Mouse (Mus musculus) MEL (cell line): ENCODE data around the gene Zfp609. TPM values are rescaled to one million over a fixed set of nuclear protein-coding genes. Genes with fewer than 3 reads are reported as not detected.

Source experiments
- DNase-seq: peaks from one replicate; pipeline ENCODE4 v3.0.0; 2011; ENCODE audit warnings: low read depth, low spot score
- H3K27ac ChIP-seq: 2 replicates; pipeline ENCODE4 v1.5.1; 2012; ENCODE audit warnings: low read depth, mild to moderate bottlenecking, control low read depth, low read length, moderate library complexity; ENCODE audit not compliant: control insufficient read depth
- H3K27me3 ChIP-seq, 2 experiments: fragments of 150-350 bp in 1 of 2; sonication (generic) in 1 of 2; 2 replicates each; pipeline ENCODE4 v1.6.1; 2012; ENCODE audit warnings: low read length in 2 of 2, mild to moderate bottlenecking in 2 of 2, improper control_type of control experiment in 1 of 2, moderate library complexity in 1 of 2; ENCODE audit not compliant: insufficient read depth in 2 of 2, control insufficient read depth in 1 of 2
- H3K36me3 ChIP-seq, 2 experiments: 2 replicates each; pipeline ENCODE4 v1.6.1; 2012 to 2014; ENCODE audit warnings: low read length in 2 of 2, improper control_type of control experiment in 1 of 2, inconsistent platforms in 1 of 2, mild to moderate bottlenecking in 1 of 2; ENCODE audit not compliant: insufficient read depth in 2 of 2, control insufficient read depth in 1 of 2
- H3K4me1 ChIP-seq, 2 experiments: fragments of 150-350 bp in 1 of 2; sonication (generic) in 1 of 2; 2 replicates each; pipeline ENCODE4 v1.6.1; 2012; ENCODE audit warnings: low read length in 2 of 2, improper control_type of control experiment in 1 of 2, mild to moderate bottlenecking in 1 of 2; ENCODE audit not compliant: insufficient read depth in 2 of 2, control insufficient read depth in 1 of 2
- H3K4me3 ChIP-seq, 2 experiments: fragments of 150-350 bp in 1 of 2; sonication (generic) in 1 of 2; 2 replicates each; pipeline ENCODE4 v1.5.1; 2012; ENCODE audit warnings: low read depth in 2 of 2, low read length in 2 of 2, mild to moderate bottlenecking in 2 of 2, moderate library complexity in 2 of 2, control low read depth in 1 of 2, improper control_type of control experiment in 1 of 2; ENCODE audit not compliant: control insufficient read depth in 1 of 2, insufficient read depth in 1 of 2
- H3K79me2 ChIP-seq: 2 replicates; pipeline ENCODE4 v1.6.1; 2012; ENCODE audit warnings: mild to moderate bottlenecking, low read length, moderate library complexity; ENCODE audit not compliant: control insufficient read depth, poor library complexity, insufficient read depth
- H3K9ac ChIP-seq: 2 replicates; pipeline ENCODE4 v1.6.1; 2012; ENCODE audit warnings: low read depth, mild to moderate bottlenecking, control low read depth, low read length, moderate library complexity; ENCODE audit not compliant: control insufficient read depth, poor library complexity, severe bottlenecking
- H3K9me3 ChIP-seq: fragments of 150-350 bp; sonication (generic); replicated peaks from 2 replicates; pipeline ENCODE4 v1.6.1; 2012; ENCODE audit warnings: mild to moderate bottlenecking, low read length, improper control_type of control experiment, moderate library complexity; ENCODE audit not compliant: insufficient read depth
- CHD1 ChIP-seq: IDR thresholded peaks from 2 replicates; pipeline ENCODE4 v1.6.1; 2012; ENCODE audit warnings: low read depth, mild to moderate bottlenecking, inconsistent platforms, low read length, improper control_type of control experiment
- CHD2 ChIP-seq: IDR thresholded peaks from 2 replicates; pipeline ENCODE4 v1.6.1; 2011; ENCODE audit warnings: low read length, improper control_type of control experiment
- CTCF ChIP-seq, 3 experiments: IDR thresholded peaks in 2 of 3; conservative IDR thresholded peaks in 1 of 3; 2 replicates each; pipeline ENCODE4 v1.5.1; 2011 to 2012; ENCODE audit warnings: low read length in 3 of 3, low read depth in 2 of 3, mild to moderate bottlenecking in 2 of 3, improper control_type of control experiment in 1 of 3, inconsistent platforms in 1 of 3, mixed read lengths in 1 of 3, moderate library complexity in 1 of 3; ENCODE audit not compliant: control insufficient read depth in 1 of 3, insufficient read depth in 1 of 3, poor library complexity in 1 of 3, severe bottlenecking in 1 of 3
- ELF1 ChIP-seq: IDR thresholded peaks from 2 replicates; pipeline ENCODE4 v1.6.1; 2014; ENCODE audit warnings: low read depth, mild to moderate bottlenecking, inconsistent platforms, low read length, improper control_type of control experiment, moderate library complexity
- EP300 ChIP-seq, 2 experiments: IDR thresholded peaks; 2 replicates each; pipeline ENCODE4 v1.6.1; 2011; ENCODE audit warnings: improper control_type of control experiment in 2 of 2, low read length in 2 of 2, low read depth in 1 of 2, mild to moderate bottlenecking in 1 of 2
- ETS1 ChIP-seq: IDR thresholded peaks from 2 replicates; pipeline ENCODE4 v1.6.1; 2012; ENCODE audit warnings: low read depth, mild to moderate bottlenecking, inconsistent platforms, low read length, improper control_type of control experiment, moderate library complexity
- GATA1 ChIP-seq: IDR thresholded peaks from 2 replicates; pipeline ENCODE4 v1.6.1; 2011; ENCODE audit warnings: low read depth, low read length, improper control_type of control experiment
- HCFC1 ChIP-seq: IDR thresholded peaks from 2 replicates; pipeline ENCODE4 v1.6.1; 2012; ENCODE audit warnings: low read depth, mild to moderate bottlenecking, inconsistent platforms, low read length, improper control_type of control experiment, moderate library complexity
- JUND ChIP-seq: IDR thresholded peaks from 2 replicates; pipeline ENCODE4 v1.6.1; 2011; ENCODE audit warnings: low read depth, mild to moderate bottlenecking, improper control_type of control experiment, low read length
- MAX ChIP-seq: IDR thresholded peaks from 2 replicates; pipeline ENCODE4 v1.6.1; 2011; ENCODE audit warnings: low read length, improper control_type of control experiment
- MAZ ChIP-seq: IDR thresholded peaks from 2 replicates; pipeline ENCODE4 v1.6.1; 2012; ENCODE audit warnings: low read depth, mild to moderate bottlenecking, inconsistent platforms, low read length, improper control_type of control experiment
- MYB ChIP-seq: IDR thresholded peaks from 2 replicates; pipeline ENCODE4 v1.6.1; 2011; ENCODE audit warnings: mild to moderate bottlenecking, low read depth, low read length, improper control_type of control experiment
- NELFE ChIP-seq: IDR thresholded peaks from 2 replicates; pipeline ENCODE4 v1.6.1; 2011; ENCODE audit warnings: low read depth, low read length, improper control_type of control experiment
- POLR2A ChIP-seq, 2 experiments: IDR thresholded peaks; 2 replicates each; pipeline ENCODE4 v1.6.1; 2011 to 2012; ENCODE audit warnings: low read length in 2 of 2, mild to moderate bottlenecking in 2 of 2, control low read depth in 1 of 2, improper control_type of control experiment in 1 of 2, low read depth in 1 of 2, moderate library complexity in 1 of 2; ENCODE audit not compliant: control insufficient read depth in 1 of 2, insufficient read depth in 1 of 2, poor library complexity in 1 of 2
- POLR2AphosphoS2 ChIP-seq: IDR thresholded peaks from 2 replicates; pipeline ENCODE4 v1.6.1; 2011; ENCODE audit warnings: low read length, improper control_type of control experiment
- POLR2AphosphoS5 ChIP-seq: IDR thresholded peaks from 2 replicates; pipeline ENCODE4 v1.6.1; 2012; ENCODE audit warnings: low read depth, borderline replicate concordance, mild to moderate bottlenecking, inconsistent platforms, low read length, moderate library complexity, mixed read lengths
- RAD21 ChIP-seq: IDR thresholded peaks from 2 replicates; pipeline ENCODE4 v1.6.1; 2011; ENCODE audit warnings: mild to moderate bottlenecking, low read depth, low read length, improper control_type of control experiment
- RCOR1 ChIP-seq: IDR thresholded peaks from 2 replicates; pipeline ENCODE4 v1.6.1; 2012; ENCODE audit warnings: low read depth, mild to moderate bottlenecking, inconsistent platforms, low read length, improper control_type of control experiment
- SIN3A ChIP-seq: IDR thresholded peaks from 2 replicates; pipeline ENCODE4 v1.6.1; 2012; ENCODE audit warnings: low read length, improper control_type of control experiment, inconsistent platforms
- TBP ChIP-seq: IDR thresholded peaks from 2 replicates; pipeline ENCODE4 v1.8.0; 2011; ENCODE audit warnings: low read depth, low read length, improper control_type of control experiment
- TCF12 ChIP-seq: IDR thresholded peaks from 2 replicates; pipeline ENCODE4 v1.6.1; 2014; ENCODE audit warnings: low read depth, mild to moderate bottlenecking, inconsistent platforms, low read length, improper control_type of control experiment, moderate library complexity
- UBTF ChIP-seq: IDR thresholded peaks from 2 replicates; pipeline ENCODE4 v1.6.1; 2012; ENCODE audit warnings: low read depth, mild to moderate bottlenecking, inconsistent platforms, low read length, improper control_type of control experiment, moderate library complexity, borderline replicate concordance; ENCODE audit not compliant: insufficient read depth
- USF1 ChIP-seq: IDR thresholded peaks from 2 replicates; pipeline ENCODE4 v1.6.1; 2014; ENCODE audit warnings: low read depth, mild to moderate bottlenecking, inconsistent platforms, low read length, improper control_type of control experiment, moderate library complexity
- USF2 ChIP-seq, 2 experiments: IDR thresholded peaks; 2 replicates each; pipeline ENCODE4 v1.6.1; 2011 to 2012; ENCODE audit warnings: improper control_type of control experiment in 2 of 2, low read length in 2 of 2, borderline replicate concordance in 1 of 2, inconsistent platforms in 1 of 2, low read depth in 1 of 2, mild to moderate bottlenecking in 1 of 2; ENCODE audit not compliant: insufficient read depth in 1 of 2
- ZKSCAN1 ChIP-seq: IDR thresholded peaks from 2 replicates; pipeline ENCODE4 v1.6.1; 2012; ENCODE audit warnings: low read depth, mild to moderate bottlenecking, inconsistent platforms, low read length, improper control_type of control experiment, moderate library complexity
- polyA plus RNA-seq, 2 experiments: library from polyadenylated mRNA; stranded (reverse) in 1 of 2; unstranded in 1 of 2; fragments of >175 nt in 1 of 2; fragments of >200 nt in 1 of 2; gene quantifications; 2 replicates each; pipeline versions ENCODE4 v1.2.1 to v1.2.4; 2012; ENCODE audit warnings: low replicate concordance in 2 of 2, low read depth in 1 of 2; ENCODE audit not compliant: insufficient read length in 2 of 2, insufficient read depth in 1 of 2, missing spikeins in 1 of 2
- total RNA-seq: library from RNA; depleted of rRNA; stranded (reverse); fragments of 300-350 nt; gene quantifications from 2 replicates; pipeline ENCODE4 v1.2.3, GENCODE M21; 2012

The Zfp609 gene
- total and polyA plus RNA-seq, 3 experiments = 2.9 to 26.5 TPM; not detected in 1

DNA sequence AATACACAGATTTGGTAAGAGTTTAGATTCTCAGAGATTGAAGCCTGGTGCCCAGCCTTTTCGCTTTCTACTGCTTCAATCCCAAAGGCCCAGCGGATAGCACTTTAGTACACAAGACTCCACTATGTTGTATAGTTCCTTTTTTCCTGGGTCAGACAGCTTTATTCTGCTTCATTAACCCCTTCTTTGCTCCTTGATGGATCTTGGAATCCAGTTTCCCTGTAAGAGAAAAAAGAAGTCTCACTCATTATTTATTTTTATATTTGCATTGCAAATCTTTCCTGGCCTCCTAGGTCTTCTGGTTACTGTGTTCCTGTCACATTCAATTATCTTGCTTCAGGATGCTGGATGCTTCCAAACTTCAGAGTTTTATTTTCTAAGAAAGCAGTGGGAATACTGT, 5.9 kb upstream of the Zfp609 start:
- Histone ChIP-seq H3K9ac (no peak overlapping the region), H3K79me2 (no peaks in the 10 kb centered on the region), H3K4me1 (peaks cover 10% of the 10 kb centered on the region in 2 experiments), H3K9me3 (no peaks in the 10 kb centered on the region), H3K4me3 (no peak overlapping the region), H3K27me3 (no peaks in the 10 kb centered on the region), H3K36me3 (peaks cover 0 to 28% of the 10 kb centered on the region in 2 experiments; a peak in 3 of 4 replicates), H3K27ac (no peak overlapping the region)
- no peak for DNase-seq
- TF ChIP-seq GATA1 (no peak), SIN3A (no peak), CHD1 (no peak), MAX (no peak), MYB (no peak), JUND (no peak), ZKSCAN1 (no peak), USF2 (IDR thresholded peaks at IDR 0.05; ENCODE audit: borderline replicate concordance in 1 of 2, insufficient read depth in 1 of 2, low read depth in 1 of 2, low read length in 2 of 2) (no peak), RCOR1 (no peak), POLR2AphosphoS5 (no peak), CHD2 (no peak), RAD21 (no peak), TBP (no peak), USF1 (no peak), POLR2AphosphoS2 (no peak), NELFE (no peak)

DNA sequence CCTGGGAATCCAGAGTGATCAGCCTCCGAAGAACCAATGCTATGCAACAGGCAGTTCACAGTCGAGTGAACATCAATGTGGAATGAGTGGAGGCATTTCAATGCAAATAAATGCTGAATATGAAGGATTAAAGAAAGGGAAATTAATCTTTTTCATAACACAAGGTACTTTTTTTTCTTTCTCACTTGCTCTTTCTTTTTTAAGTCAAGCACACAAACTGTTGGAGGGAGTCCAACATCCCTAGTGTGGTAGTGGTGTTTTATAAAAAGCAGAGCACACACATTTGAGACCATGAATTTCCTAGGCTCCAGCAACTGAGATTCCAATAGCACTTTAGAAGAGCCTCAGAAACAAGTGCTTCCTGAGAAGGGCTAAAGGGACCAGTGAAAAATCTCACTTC, 4.7 kb upstream of the Zfp609 start:
- Histone ChIP-seq H3K36me3 (peaks cover 0 to 28% of the 10 kb centered on the region in 2 experiments; a peak in 3 of 4 replicates), H3K27me3 (no peaks in the 10 kb centered on the region), H3K4me1 (peaks cover 10% of the 10 kb centered on the region in 2 experiments)

More for the DNA sequence above, 4.7 kb upstream of the Zfp609 start:
- TF ChIP-seq MAZ = no peak
- no peak for TF ChIP-seq POLR2A (IDR thresholded peaks at IDR 0.05; ENCODE audit: control insufficient read depth in 1 of 2, insufficient read depth in 1 of 2, low read depth in 1 of 2, low read length in 2 of 2, poor library complexity in 1 of 2)
- TF ChIP-seq GATA1 = no peak
- no peak for TF ChIP-seq UBTF
- no peak for TF ChIP-seq HCFC1
- no peak for TF ChIP-seq CHD1
- TF ChIP-seq TCF12 = no peak
- TF ChIP-seq CTCF (IDR thresholded peaks at IDR 0.05 in 2 of 3, conservative IDR thresholded peaks at IDR 0.05 in 1 of 3; ENCODE audit: control insufficient read depth in 1 of 3, insufficient read depth in 1 of 3, low read depth in 2 of 3, low read length in 3 of 3, poor library complexity in 1 of 3, severe bottlenecking in 1 of 3) = no peak
- no peak for TF ChIP-seq ELF1
- TF ChIP-seq ETS1 = no peak
- TF ChIP-seq TBP = no peak
- no peak for TF ChIP-seq EP300 (IDR thresholded peaks at IDR 0.05; ENCODE audit: low read depth in 1 of 2, low read length in 2 of 2)
- TF ChIP-seq ZKSCAN1 = no peak
- TF ChIP-seq NELFE = no peak
- no peak for TF ChIP-seq USF2 (IDR thresholded peaks at IDR 0.05; ENCODE audit: borderline replicate concordance in 1 of 2, insufficient read depth in 1 of 2, low read depth in 1 of 2, low read length in 2 of 2)
- no peak for TF ChIP-seq RAD21
- no peak for TF ChIP-seq CHD2
- peaks cover 2% of the 10 kb centered on the region; the same call in 1 of the 2 replicates for H3K79me2 ChIP-seq
- no peaks in the 10 kb centered on the region for H3K9me3 ChIP-seq
- DNase-seq = no peak
- no peak overlapping the region for H3K4me3 ChIP-seq
- no peak overlapping the region for H3K9ac ChIP-seq
- H3K27ac ChIP-seq = no peak overlapping the region
